Mouse (Mus musculus): ENCODE results near the gene Rrm2.
"Not testable (repeated sequence)": the region's sequence is repeated elsewhere in the genome, so short reads cannot be mapped to it uniquely, and the experiment has no call there.

The Rrm2 gene

DNA sequence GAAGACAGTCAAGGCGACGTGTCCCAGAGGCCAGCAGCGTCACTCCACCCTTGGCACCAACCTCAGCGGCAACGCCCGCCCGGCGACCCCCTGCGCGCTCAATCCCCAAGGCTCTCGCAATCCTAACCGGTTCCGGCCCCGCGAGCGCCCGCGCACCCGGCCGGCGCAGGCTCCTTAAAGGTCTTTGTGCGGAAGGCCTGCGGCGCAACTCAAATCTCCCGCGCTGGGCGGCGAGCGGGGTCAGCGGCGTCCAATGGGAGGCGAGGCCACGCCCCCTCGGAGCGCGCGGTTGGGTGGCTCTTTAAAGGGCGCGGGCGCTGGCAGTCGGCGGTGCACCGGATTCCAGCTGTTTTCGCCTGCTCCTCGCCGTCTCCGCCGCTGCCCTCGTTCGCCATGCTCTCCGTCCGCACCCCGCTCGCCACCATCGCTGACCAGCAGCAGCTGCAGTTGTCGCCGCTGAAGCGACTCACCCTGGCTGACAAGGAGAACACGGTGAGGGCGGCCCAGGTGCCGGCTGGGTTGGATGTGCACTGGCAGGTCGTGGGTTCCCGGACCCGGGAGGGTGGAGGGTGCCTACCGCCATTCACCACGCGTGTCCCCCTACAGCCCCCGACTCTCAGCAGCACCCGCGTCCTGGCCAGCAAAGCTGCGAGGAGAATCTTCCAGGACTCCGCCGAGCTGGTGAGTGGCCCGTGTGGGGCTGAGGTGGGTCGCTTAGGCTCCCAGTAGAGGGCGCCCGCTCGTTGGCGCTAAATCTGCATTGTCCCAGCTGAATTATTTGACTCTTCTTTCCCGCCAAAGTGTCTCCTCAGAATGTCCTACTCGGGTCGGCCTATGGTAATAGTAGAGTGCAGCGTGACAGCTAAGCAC, at the start of gene Rrm2:
Gene Rrm2 (plus strand): TSS at position 288 of the 870 bp plus-strand sequence.
- peak; percentile 94 for DNase-seq (ENCODE audit: low spot score)

DNA sequence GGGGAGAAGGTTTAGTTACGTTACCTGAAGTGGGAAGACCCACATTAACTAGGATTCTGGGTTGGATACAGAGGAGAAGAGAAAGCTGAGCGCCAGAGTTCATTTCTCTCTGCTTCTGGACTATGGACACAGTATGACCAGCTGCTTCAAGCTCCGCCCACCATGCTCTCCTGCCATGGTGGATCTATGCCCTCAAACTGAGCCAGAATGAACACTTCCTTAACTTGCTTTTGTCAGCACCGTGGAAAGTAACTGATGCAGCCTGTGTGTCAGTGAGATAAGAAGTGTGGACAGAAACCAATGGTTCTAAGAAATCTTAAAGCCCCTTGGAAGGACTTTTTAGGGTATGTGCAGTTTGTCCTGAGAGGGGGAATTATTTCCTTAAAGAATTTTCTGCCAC, 49.0 kb upstream of the Rrm2 start:
- DNase-seq (ENCODE audit: low spot score), result no peak

DNA sequence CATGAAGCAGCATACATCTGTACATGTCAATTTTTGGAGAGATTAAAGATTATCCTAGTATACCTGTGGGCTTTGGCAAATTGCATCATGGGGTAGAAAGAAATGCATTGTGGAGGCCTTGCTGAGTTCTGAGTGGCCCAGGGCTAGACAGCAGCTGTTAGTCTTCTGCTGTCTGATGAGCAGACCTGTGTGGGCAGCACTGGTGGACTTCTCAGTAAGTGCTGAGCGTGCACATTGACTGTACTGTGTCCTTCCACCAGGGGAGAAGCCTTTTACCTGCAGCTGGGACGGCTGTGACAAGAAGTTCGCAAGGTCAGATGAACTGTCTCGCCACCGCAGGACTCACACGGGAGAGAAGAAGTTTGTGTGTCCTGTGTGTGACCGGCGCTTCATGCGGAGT, 48.1 kb upstream of the Rrm2 start:
- no peak for DNase-seq (ENCODE audit: low spot score)

DNA sequence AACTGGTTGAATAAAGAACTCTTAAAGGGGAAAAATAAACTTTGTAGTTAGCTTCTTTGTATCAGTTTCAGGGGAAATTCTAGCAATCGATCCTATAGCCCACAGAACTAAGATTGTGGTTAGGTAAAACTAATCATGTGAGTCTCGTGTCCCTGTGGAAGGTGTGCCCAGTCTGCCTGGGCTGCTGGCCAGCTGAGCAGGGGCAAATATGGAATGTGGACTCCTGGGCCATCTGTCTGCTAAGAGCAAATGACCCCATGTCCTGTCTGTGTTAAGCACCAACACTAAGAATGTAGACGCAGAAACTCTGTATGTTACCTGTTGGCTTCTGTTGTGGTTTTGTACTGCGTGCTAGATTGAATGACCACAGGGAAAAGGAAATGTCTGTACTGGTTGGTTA, 46.9 kb upstream of the Rrm2 start:
- DNase-seq (ENCODE audit: low spot score), result no peak

DNA sequence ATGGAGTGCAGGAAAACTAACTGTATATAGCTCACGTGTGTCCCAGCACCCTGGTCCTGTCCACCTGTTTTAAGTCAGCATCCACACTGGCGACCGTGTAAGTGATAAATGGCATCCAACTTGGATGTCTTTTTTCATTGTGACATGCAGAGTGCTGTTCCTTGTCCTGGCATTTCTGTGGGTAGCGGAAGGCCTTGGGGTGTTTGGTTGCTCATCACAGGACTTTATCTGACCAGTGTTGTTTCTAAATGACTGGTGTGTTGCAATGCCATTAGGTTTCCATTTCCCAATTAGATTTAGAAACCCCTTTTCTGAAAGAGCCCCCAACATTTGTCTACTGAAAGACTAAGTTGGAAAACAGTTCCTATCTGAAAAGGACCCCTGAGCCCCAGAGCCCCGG, 45.9 kb upstream of the Rrm2 start:
- no peak for DNase-seq (ENCODE audit: low spot score)

DNA sequence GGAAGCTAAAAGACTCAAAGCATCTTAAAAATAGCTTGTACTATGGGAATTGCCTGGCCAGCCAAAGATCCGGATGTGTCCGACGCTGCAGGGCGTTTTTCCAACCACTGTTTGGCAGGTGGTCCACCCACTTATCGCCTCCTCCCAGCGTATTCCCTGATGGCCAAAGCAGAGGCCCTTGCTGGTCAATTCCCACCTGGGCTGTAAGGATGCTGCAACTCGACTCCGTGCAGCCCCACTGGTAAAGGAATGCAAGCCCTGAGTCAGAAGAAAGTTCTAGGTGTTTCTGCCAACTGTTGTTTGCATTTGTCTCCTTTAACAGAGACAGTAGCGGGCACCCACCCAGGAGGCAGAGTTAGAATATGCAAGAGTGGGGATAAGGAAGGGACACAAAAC, 27.9 kb upstream of the Rrm2 start:
- DNase-seq (ENCODE audit: low spot score), result peak; percentile 41

DNA sequence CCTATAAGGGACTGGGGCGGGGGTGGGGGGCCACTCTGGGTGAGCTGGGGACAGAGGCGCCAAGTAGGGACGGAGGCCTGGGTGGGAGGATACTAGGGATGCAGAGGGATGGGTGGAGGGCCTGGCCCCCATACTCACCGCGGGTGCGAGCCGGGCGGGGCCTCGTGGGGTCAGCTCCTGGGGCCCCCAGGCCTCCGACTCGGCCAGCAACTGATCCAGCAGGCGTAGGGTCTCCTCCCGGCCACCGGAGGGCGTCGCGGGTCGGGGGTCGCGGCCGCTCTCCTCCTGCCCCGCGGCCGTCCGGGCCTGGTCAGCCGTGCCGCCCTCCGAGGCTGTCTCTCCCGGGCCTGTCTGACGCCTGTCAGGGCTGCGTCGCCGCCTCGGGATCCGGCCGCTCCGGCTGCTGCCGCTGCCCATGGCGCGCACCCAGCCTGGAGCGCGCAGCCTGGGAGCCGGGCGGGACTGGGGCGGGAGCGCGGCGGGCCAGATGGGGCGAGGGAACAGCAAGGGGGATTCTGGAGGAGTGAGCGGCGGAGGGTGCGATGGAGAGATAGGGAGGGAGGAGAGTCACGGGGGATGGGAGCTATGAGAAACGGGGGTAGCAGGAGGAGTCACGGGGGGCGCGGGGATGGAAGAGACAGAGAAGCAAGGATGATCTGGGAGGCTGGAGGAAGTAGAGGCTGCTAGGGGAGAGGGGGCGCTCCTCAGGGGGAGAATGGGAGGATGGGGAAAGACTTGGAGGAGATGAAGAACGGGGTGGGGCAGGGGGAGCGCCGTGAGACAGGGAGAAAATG, 27.4 kb upstream of the Rrm2 start:
- no peak for DNase-seq (ENCODE audit: low spot score)

DNA sequence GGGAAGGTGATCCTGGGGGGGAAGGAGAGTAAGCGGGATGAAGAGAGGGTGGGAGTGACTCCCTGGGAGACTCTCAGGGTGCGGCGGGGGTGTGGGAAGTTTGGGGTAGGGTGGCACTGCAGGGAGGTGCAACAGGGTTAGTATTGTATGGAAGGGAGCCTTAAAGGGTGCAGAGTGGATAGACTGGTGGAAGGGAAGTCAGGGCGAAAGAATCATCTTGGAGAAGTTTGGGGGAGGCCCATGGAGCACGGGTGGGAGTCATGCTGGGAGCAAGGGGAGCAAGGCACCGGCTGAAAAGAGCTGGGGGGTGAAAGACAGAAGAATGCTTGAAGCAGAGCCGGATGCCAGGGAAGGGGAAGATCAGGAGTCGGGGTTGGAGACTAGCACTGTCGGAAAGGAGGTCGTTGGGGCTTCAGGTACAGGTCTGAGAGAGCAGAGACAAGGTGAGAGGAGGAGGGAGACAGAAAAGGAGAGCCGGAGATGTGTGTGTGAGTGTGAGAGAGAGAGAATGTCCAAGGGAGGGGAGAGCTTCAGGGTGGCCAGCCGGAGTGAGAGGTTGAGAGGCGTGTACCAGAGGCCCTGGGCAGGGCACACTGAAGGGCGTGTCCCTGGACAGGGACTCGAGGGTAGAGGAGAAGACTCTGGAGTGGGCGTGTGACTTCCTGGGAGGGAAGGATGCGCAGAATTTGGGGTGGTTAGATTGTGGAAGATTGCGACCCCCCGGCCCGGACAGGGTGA, 26.6 kb upstream of the Rrm2 start, which contains the start of gene Cys1:
Gene Cys1 (minus strand): TSS at position 528 of the 738 bp plus-strand sequence.
- peak; percentile 54 for DNase-seq (ENCODE audit: low spot score)

DNA sequence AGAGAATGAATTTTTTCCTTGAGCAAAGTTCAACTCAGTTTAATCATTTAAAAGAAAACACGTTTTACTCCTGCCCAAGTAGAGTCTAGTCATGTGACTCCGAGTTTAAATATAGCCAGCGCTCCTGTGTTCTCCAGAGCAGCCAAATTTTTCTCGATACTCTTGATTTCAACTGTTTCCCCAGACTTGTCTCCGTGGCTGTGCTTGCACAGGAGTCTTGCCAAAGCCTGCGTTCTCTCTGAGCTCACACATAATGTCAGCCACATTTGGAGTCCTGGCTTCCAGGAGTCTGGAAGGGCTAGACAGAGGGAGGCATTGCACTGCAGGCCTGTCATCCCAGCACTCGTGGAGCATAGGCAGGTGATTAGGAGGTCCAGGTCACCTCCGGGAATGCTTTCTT, 25.5 kb upstream of the Rrm2 start:
- DNase-seq (ENCODE audit: low spot score), result peak; percentile 54

DNA sequence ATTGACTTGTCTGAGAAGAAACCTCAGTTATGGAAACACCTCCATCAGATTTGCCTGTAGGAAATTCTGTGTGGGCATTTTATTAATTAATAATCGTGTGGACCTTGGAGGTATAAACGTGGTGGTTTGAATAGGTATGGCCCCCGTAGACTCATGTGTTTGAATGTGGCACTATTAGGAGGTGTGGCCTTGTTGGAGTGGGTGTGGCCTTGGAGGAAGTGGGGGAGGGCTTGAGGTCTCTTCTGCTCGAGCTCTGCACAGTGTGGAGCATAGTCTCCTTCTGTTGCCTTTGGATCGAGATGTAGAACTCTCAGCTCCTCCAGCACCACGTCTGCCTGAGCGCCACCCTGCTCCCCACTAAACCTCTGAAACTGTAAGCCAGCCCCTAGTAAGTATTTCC, 24.6 kb upstream of the Rrm2 start:
- no peak for DNase-seq (ENCODE audit: low spot score)

DNA sequence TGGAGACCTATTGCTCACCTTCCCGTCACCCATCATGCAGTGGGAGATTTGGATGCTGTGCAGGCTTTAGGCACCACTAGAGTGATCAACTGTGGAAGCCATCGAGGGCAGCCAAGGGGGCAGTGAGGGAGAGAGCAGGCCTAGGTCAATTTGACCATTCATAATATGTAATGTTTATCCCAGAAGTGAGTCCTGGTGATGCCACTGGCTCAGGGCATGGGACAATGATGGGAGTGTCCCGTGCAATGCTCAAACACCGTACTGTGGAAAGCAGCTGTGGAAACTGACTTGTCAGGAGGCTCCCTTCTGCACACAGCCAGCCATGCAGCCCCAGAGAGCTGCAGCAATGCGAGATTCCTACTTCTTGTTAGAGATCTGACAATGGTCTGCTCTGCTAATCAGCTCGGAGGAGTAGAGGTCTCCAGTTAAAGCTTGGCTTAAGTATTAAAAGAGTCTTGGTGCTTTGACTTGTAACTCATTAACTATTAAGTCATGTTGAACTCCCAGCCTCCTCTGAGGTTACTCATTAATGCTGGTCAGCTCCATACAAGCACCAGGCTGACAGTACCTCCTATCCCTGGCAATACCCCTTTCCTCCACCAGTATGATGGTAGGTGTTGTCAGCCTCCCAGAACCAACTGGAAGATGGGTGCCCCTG, 21.9 kb upstream of the Rrm2 start:
- no peak for DNase-seq (ENCODE audit: low spot score)

DNA sequence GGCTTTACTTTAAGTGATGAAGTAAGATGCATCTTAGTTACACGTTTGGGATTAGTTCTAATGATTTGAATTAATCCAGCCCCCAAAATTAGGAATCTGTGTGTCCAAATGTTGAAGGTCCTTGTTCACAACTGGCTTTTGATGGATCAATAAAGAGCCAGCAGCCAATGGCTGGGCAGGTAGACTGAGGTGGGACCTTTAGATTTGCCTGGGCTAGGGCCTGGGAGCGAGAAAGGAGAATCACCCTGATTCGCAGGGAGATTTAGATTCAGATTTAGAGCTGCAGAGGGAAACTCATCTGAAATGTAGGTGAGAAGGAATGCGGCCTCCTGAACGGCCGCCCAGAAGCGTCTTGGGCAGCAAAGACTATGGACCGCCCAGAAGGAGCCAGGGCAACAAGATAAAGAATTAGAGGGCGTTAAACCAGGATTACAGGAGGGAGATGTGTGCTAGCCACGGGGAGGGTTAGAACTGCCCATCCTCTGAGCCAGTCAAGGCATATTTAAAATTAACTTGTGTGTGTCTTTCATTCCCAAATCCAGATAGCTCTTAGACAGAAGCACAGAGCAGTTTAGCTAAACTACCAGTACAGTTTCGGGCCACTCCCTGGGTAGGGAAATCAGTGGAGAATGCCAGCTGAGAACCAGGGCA, 21.2 kb upstream of the Rrm2 start:
- no peak for DNase-seq (ENCODE audit: low spot score)

DNA sequence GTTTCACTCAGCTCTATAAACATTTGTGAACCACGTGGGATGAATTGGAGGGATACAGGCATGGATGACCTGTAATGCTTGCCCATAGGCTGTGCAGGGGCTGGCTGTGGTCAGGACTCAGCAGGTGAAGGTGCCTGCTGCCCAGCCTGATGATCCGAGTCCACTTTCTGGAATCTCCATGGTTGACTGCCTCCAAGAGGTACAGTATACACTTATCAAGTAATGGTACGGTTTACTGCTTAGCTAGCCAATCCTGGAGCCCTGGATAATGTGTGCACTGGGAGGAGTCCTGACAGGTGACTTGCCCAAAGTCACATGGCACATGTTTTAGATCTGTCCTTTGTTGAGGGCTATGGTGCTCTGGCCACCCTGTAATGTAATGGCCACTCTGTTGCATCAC, 17.7 kb upstream of the Rrm2 start:
- DNase-seq (ENCODE audit: low spot score), result no peak

DNA sequence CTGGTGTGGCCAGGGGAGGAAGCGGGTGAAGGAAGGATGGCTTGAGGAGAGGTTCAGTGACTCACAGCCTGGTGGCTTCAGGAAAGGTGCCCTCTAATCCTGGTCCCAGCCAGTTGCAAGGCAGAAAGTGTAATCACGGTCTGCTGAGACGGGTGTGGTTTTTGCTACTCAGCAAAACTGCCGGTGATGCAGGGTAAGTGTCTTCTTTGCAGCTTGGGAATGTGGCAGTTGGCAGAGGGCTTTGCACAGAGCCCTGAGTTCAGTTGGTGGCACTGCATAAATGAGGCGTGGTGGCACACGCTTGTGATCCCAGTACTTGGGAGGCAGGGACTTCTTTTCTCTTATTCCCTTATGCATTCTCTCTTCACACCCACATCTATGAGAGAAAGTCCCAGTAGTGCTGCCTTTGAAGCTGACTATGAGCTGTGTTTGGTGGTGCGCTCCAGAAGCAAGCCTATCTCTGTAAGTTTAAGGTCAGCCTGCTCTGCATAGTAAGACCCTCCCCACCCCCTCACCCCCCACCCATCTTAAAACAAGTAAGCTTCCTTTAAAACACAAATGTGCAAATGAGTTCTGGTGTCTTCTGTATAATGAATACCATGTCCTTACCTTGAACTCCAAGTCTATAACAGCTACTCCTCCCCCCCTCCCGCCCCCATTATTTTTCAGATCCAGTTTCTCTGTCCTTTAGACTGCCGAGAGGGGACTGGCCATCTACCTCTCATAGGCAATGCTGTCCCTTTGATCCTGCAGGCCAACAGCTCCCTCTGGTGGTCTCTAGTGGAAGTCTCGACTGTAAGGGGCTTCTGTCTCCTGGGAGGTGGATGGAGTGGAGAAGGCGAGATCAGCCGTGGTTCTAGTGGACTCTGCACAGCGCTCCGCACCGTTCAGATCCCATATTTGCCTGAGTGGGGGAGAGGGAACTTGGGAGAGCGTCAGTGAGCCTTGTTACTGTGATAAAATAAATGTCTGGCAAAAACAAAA, 11.2 kb upstream of the Rrm2 start:
- DNase-seq (ENCODE audit: low spot score), result peak; percentile 89

DNA sequence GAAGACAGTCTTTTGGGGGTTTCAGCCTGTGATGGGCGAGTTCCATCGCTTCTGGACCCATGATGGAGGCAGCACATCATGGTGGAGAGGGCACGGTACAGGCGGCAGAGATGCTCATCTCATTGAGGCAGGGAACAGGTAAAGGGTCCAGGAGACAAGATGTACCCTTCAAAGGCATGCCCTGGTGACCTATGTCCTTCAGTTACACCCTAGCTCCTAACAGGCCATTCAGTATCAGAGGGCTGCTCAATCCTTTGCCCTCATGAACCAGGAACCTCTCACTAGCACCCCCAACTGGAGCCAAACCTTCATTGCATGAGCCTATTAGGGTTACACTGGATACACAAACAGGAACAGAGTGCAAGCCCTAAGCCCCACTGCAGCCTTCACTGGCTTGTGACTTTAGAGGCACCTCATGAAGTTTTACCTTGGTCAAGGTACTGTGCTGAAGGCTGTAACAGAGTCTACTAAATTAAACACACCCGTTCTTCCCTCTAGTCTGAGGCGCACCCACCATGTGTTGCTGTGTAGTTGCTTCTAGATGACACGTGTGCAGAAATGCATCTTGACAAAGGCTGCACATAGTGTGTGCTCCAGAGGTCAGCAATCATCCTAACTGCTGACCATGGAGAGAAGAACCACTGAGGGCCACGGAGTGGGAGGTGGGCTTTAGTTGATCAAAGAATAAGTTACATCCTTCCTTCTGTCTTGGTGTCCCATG, 10.4 kb upstream of the Rrm2 start:
- DNase-seq (ENCODE audit: low spot score), result no peak

DNA sequence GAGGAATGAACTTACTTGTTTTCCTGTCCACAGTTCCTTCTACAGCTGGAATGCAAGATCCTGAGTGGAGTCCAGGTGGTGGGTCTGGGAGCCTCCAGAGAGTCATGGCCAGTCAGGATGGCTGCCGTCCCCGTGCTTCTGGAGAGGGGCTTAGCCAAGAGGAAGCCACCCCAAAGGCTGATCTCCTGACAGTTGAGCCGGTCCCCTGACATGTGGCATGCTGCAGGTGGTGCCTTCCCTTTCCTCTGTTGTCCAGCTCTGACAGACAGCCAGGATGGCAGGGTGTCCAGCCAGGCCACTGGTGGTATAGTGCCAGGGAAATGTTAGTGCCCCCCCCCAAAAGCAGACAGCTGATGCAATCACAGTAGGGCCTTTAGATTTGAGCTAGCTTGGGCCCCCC, 9.5 kb upstream of the Rrm2 start:
- no peak for DNase-seq (ENCODE audit: low spot score)

DNA sequence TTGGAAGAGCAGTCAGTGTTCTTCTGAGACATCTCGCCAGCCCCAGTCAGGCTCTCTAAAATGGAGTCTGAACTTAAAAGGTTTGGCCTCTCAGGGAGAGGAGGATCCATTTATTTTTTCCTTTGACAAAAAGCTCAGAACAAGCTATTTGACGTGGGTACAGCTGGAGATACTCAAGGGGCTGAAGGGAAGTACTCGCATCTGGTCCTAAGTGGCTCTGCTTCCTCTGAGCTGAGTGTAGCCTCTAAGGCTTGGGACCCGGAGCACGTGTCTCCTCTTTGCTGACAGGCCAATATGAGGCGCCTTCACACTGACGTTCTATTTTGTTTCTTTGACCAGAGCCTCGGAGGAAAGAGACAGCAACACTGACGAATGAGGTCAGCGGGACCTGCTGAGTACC, 8.5 kb upstream of the Rrm2 start:
- DNase-seq (ENCODE audit: low spot score), result no peak

DNA sequence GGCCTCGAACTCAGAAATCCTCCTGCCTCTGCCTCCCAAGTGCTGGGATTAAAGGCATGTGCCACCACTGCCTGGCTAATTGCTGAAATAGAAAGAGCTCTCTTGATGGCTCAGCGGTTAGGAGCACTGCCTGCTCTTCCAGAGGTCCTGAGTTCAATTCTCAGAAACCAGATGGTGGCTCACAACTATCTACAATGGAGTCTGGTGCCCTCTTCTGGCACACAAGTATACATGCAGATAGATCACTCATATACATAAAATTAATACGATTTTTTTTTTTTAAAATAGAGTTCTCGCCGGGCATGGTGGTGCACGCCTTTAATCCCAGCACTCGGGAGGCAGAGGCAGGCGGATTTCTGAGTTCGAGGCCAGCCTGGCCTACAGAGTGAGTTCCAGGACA, 6.4 kb upstream of the Rrm2 start:
- DNase-seq (ENCODE audit: low spot score), result not testable (repeated sequence)

DNA sequence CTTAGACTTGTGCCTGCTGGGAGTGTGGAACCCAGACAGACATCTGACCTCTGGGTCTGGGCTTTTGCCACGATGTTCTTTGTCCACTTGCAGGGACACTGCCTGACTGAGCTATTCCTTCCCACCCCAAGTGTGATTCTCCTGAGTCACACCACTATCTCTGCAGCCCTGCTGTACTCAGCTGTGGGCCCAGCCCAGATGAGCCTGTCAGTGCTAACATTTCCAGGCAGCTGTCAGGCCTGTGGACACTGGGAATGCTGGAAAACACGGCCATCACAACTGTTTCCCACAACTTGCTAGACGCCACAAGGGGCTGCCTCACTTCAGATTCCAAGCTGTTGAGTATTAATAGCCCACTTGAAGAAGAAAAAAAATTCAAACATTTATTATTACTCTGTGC, 5.0 kb upstream of the Rrm2 start:
- DNase-seq (ENCODE audit: low spot score), result no peak
